Mouse (Mus musculus): Measurements from ENCODE around the gene F2. TPM values are rescaled to one million over a fixed set of nuclear protein-coding genes. Genes with fewer than 3 reads are reported as not detected.
"Not testable (repeated sequence)": the region's sequence is repeated elsewhere in the genome, so short reads cannot be mapped to it uniquely, and the experiment has no call there.

Gene F2
- total RNA-seq, 4 experiments from 2014 or later, result 0.16 to 0.25 TPM; not detected in 2

DNA sequence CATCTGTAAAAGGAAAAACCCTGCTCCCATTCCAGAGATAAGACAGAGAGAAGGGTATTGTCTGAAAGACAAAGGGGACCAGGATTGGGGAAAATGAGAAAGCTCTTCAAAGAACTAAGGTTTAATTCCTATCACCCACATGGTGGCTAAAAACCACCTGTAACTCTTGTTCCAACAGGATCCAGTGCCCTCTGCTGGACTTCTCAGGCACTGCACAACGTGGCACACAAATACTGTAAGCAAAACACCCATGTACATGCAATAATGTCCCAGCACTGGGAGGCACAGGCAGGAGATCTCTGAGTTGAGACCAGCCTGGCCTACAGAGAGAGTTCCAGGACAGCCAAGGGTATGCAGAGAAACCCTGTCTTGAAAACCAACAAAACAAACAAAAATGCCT is 10.5 kb upstream of the F2 start:
- DNase-seq (ENCODE audit: low spot score), result peak; percentile 23

- no peak for DNase-seq (ENCODE audit: low spot score)
Measured at GRCm38 (mm10) chr2:91645811-91646210, 9.6 kb upstream of the F2 start.

- no peak for DNase-seq (ENCODE audit: low spot score)
Measured at GRCm38 (mm10) chr2:91645354-91645753, 9.1 kb upstream of the F2 start.

GRCm38 (mm10) chr2:91644021-91644420 is 7.8 kb upstream of the F2 start:
- no peak for DNase-seq (ENCODE audit: low spot score)

GRCm38 (mm10) chr2:91642825-91643415 is 6.7 kb upstream of the F2 start:
- no peak for DNase-seq (ENCODE audit: low spot score)

DNA sequence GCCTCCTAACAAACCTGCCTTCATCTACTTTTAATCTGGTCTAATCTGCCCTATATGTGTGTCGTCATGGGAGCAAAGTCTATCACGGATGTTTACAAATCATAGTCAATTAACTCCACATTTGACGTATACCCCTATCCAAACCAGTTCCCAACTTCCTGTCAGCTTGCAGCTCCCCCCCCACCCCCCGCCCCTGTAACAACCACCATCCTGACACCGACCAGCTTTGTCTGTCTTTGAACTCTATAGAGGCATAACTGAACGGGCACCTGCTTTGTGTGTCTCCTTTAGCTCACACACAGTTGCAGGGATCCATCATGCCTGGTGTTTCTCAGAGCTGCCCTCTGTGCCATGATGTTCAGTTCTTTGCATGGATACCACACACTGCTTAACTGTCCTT is 2.7 kb upstream of the F2 start:
- DNase-seq (ENCODE audit: low spot score), result no peak

GRCm38 (mm10) chr2:91636727-91637338 is 619 bp upstream of the F2 start:
- no peak for DNase-seq (ENCODE audit: low spot score)

GRCm38 (mm10) chr2:91635486-91635885 is 728 bp downstream of the F2 start:
- DNase-seq (ENCODE audit: low spot score), result no peak

DNA sequence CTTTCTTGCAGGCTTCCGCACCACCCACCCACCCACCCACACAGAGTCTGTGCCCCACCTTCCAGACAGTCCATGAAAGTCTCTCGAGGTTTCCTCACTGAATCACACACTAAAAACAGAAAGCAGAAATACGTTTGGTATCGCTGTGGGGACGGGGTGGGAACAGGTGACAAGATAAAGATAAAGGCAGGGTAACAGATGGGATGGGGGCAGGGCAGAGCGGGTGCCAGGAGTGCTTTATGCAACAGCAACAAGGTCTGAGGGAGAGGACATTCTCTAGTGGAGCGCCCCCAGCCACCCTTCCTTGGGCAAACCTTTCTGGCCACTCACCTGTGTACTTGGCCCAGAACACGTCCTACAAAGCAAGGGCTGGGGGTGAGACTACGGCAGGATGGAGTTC is 1.4 kb downstream of the F2 start:
- no peak for DNase-seq (ENCODE audit: low spot score)

DNA sequence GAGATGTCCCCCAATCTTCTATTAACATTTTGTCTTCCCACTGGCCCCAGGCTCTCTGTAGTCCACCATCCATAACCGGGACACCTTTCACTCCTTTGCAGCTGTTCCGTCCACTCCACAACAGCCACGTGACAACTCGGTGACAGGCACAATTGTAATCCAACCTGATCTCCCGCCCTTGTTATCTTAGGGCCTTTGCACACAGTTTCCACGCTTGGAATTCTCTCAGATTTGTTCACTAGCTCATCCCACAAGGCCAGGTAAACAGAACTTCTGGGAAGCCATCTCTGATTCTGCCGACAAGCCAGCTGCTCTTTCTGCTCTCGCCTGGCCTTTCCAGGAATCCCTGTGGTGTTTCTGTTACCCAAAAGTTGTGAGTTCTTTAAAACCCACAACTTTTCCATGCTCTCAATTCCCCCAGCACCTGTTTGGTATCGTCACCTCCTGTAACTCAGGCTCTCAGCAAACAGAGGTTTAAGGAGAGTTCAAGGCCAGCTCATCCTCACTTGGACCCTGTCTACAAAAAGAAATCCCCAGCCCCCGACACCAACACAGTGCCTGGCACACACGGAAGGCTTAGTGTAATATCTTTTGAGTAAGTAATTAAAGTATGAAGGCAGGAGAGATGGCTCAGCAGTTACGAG is 2.8 kb downstream of the F2 start:
- no peak for DNase-seq (ENCODE audit: low spot score)

- no peak for DNase-seq (ENCODE audit: low spot score)
Measured at GRCm38 (mm10) chr2:91632316-91632715, 3.9 kb downstream of the F2 start.

- no peak for DNase-seq (ENCODE audit: low spot score)
Measured at GRCm38 (mm10) chr2:91631826-91632225, 4.4 kb downstream of the F2 start.

DNA sequence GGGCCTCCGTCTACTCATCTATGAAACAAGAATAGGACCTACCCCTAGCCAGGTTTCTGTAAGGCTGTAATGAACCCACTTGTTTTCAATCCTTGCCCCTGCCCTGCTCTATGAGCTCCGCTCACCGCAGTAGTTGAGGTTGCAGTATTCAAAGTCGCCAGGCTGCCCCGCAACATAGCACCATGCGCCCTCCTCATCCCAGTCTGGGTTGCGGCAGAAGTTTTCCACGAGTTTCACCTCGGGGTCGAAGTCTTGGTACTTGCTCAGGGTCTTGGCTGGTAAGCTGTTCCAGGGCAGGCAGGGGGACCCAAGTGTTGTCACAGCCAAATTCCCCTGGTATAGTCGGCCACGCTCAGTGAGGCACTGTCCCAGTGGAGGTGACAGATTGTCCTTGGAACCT is 5.8 kb downstream of the F2 start:
- DNase-seq (ENCODE audit: low spot score), result no peak

- DNase-seq (ENCODE audit: low spot score), result no peak
Measured at GRCm38 (mm10) chr2:91629682-91630081, 6.5 kb downstream of the F2 start.

DNA sequence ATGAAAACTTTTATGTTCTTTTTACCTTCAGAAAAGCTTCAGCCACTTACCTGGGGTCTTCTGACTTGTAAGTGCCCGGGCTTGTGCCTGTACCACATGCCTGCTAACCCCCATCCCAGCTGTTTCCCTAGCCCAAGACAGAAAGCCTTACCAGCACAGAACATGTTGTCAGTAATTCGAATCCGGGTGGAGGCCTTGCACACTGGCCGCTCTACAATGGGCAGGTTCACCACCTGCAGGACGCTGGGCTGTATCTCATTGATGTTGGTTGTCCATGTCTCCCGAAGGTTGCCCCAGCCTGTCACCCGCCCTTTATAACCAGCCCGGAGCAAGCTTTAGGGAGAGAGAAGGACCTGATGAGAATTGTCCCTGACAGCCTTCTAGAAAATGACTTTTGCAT is 8.0 kb downstream of the F2 start:
- DNase-seq (ENCODE audit: low spot score), result no peak

- DNase-seq (ENCODE audit: low spot score), result no peak
Measured at GRCm38 (mm10) chr2:91627486-91627885, 8.7 kb downstream of the F2 start.

GRCm38 (mm10) chr2:91623366-91623765 is 12.8 kb downstream of the F2 start:
- DNase-seq (ENCODE audit: low spot score), result not testable (repeated sequence)

- no peak for DNase-seq (ENCODE audit: low spot score)
Measured at GRCm38 (mm10) chr2:91622356-91622755, 13.9 kb downstream of the F2 start.

DNA sequence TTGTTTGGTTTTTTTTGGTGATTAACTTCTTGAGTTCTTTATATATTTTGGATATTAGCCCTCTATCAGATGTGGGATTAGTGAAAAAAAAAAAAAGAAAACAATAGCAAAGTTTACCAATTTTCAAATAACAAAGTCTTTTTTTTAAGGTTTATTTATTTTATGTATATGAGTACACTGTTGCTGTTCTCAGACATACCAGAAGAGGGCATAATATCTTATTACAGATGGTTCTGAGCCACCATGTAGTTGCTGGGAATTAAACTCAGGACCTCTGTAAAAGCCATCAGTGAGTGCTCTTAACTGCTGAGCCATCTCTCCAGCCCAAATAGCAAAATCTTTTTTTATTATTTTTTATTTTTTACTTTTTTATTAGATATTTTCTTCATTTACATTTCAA is 26.8 kb downstream of the F2 start:
- not testable (repeated sequence) for DNase-seq (ENCODE audit: low spot score)

- DNase-seq (ENCODE audit: low spot score), result no peak
Measured at GRCm38 (mm10) chr2:91602389-91602788, 33.8 kb downstream of the F2 start.

DNA sequence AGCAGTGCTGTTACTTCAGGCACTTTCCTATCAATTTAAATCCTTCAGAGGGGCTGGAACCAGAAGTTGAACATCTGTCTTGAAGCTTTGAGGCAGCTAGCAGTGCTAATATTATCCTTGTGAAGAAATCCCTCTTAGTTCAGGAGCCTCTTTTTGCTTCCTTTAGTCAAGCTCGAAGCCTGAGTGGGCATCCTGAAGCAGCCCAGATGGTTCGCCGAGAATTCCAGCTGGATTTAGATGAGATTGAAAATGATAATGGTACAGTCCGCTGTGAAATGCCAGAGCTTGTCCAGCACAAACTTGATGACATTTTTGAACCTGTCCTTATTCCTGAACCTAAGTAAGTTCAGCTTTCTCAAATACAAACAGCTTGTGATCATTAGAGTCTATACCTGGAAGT is 35.7 kb downstream of the F2 start:
- DNase-seq (ENCODE audit: low spot score), result no peak

GRCm38 (mm10) chr2:91586242-91586641 is 50.0 kb downstream of the F2 start:
- no peak for DNase-seq (ENCODE audit: low spot score)

DNA sequence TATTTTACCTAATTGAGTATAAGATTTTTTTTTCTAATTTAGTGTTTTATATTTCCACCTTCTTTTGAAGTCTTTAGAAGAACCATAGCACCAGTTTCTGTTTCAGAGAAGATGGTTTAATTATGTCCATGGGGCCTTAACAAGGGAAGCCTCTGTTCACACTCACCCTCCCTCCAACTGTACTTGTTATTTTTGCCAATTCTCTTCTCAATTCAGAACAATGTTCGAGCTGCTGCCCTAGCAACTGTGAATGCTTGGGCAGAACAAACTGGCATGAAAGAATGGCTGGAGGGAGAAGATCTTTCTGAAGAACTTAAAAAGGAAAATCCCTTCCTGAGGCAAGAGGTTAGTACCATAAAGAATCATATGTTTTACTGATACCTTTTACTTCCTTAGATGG is 55.3 kb downstream of the F2 start:
- DNase-seq (ENCODE audit: low spot score), result no peak
